Mouse (Mus musculus): ENCODE measurements around the gene Fry. TPM values are rescaled to one million over a fixed set of nuclear protein-coding genes. Genes with fewer than 3 reads are reported as not detected.

The Fry gene
- polyA plus RNA-seq, 1 experiment from 2014 or later, result 41.9 TPM

Other genes starting within 250 kb of the Fry start
- gene Rxfp2, start 100.0 kb upstream of the Fry start, polyA plus RNA-seq (2015; fragmentation: Nextera tagmentation; extraction: Ambion mirVana), result 0.64 and 1.1 TPM in 2 replicates

Data from neural tube, embryonic 13.5 days (tissue).